Mouse (Mus musculus) ES-Bruce4 (cell line): ENCODE data around the gene Tmem120b. TPM values are rescaled to one million over a fixed set of nuclear protein-coding genes. Genes with fewer than 3 reads are reported as not detected.
A peak's percentile ranks its signal among the peaks of the same experiment; 100 is the strongest.

Experiments used
- H3K27ac ChIP-seq: 2 replicates; pipeline ENCODE4 v1.5.1; 2012; ENCODE audit warnings: low read length, inconsistent platforms; ENCODE audit not compliant: insufficient read depth
- H3K27me3 ChIP-seq: 2 replicates; pipeline ENCODE4 v1.6.1; 2012; ENCODE audit warnings: mild to moderate bottlenecking, low read length, inconsistent platforms; ENCODE audit not compliant: control insufficient read depth, poor library complexity, insufficient read depth, severe bottlenecking
- H3K36me3 ChIP-seq: 2 replicates; pipeline ENCODE4 v1.6.1; 2012; ENCODE audit warnings: inconsistent platforms, mild to moderate bottlenecking, low read length, moderate library complexity; ENCODE audit not compliant: control insufficient read depth, poor library complexity, insufficient read depth, severe bottlenecking
- H3K4me1 ChIP-seq: one replicate; pipeline ENCODE4 v1.8.1; 2011; ENCODE audit warnings: low read length; ENCODE audit not compliant: control insufficient read depth, insufficient read depth
- H3K4me3 ChIP-seq: 2 replicates; pipeline ENCODE4 v1.5.1; 2011; ENCODE audit warnings: low read depth, mild to moderate bottlenecking, low read length
- H3K9ac ChIP-seq: 2 replicates; pipeline ENCODE4 v1.6.1; 2012; ENCODE audit warnings: low read depth, mild to moderate bottlenecking, inconsistent platforms; ENCODE audit not compliant: poor library complexity, severe bottlenecking
- H3K9me3 ChIP-seq: replicated peaks from 2 replicates; pipeline ENCODE4 v1.6.1; 2012; ENCODE audit warnings: mild to moderate bottlenecking, low read length, inconsistent platforms; ENCODE audit not compliant: control insufficient read depth, poor library complexity, insufficient read depth, severe bottlenecking
- CTCF ChIP-seq: IDR thresholded peaks from one replicate; pipeline ENCODE4 v1.8.1; 2011; ENCODE audit warnings: low read depth, low read length
- EP300 ChIP-seq: IDR thresholded peaks from 2 replicates; pipeline ENCODE4 v1.6.1; 2011; ENCODE audit warnings: low read depth, low read length; ENCODE audit not compliant: insufficient read depth
- POLR2A ChIP-seq: IDR thresholded peaks from one replicate; pipeline ENCODE4 v1.8.1; 2011; ENCODE audit warnings: low read length; ENCODE audit not compliant: insufficient read depth
- polyA plus RNA-seq: library from polyadenylated mRNA; stranded (reverse); fragments of >200 nt; gene quantifications from 2 replicates; pipeline ENCODE4 v1.2.4, GENCODE M21; 2011; ENCODE audit warnings: low read depth; ENCODE audit not compliant: missing spikeins, insufficient read depth, insufficient read length

The Tmem120b gene
- polyA plus RNA-seq, 1 experiment: 8.9 TPM

DNA sequence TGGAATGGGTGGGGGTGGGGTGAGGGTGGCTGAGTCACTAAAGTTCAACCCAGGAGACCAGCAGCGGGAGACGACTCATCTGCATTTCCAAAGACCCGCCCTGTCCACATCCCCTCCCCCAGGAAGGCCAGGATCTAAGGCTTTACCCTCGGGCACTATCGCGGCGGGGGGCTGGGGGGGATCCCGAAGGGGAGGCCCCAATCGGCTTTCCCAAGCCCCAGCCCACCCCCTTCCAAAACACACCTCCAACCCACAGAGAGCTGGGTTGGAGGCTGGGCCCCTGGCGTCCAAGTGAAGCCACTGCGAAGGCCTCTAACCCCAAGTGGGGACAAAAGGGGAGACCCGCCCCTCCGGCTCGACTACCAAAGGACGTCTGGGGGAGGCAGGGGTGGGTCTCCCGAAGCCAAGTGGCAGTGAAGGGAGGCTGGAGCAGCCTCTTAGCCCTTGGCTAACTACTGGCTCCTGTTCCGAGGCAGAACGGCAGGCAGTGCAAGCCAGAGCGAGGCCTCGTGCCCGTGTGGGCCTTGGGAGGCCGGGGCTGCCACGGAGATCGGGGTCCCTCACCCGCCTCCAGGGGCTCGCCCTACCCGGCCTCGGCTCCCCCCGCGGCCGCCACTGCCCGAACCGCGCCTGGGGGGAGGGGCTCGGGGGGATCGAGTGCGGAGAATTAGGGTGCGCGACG, 70.2 kb downstream of the Tmem120b start:
- peak; percentile 76 for TF ChIP-seq POLR2A
- TF ChIP-seq CTCF: no peak
- peak; percentile 98 for TF ChIP-seq EP300
- Histone ChIP-seq H3K4me1 (peaks cover 1% of the 10 kb centered on the region), H3K27ac (peak overlapping the region; percentile 99), H3K4me3 (peak overlapping the region; percentile 56), H3K9me3 (no peaks in the 10 kb centered on the region), H3K36me3 (no peaks in the 10 kb centered on the region), H3K27me3 (no peaks in the 10 kb centered on the region), H3K9ac (peak overlapping the region; percentile 95)

GRCm38 (mm10) chr5:123138953-123139721, 70.9 kb downstream of the Tmem120b start:
- H3K36me3 ChIP-seq: no peaks in the 10 kb centered on the region
- peaks cover 1% of the 10 kb centered on the region for H3K4me1 ChIP-seq
- H3K9ac ChIP-seq: peak overlapping the region; percentile 95
- peak overlapping the region; percentile 87 for H3K27ac ChIP-seq
- TF ChIP-seq CTCF: no peak
- TF ChIP-seq EP300: no peak
- peak overlapping the region; percentile 56 for H3K4me3 ChIP-seq
- no peaks in the 10 kb centered on the region for H3K27me3 ChIP-seq
- no peaks in the 10 kb centered on the region for H3K9me3 ChIP-seq

DNA sequence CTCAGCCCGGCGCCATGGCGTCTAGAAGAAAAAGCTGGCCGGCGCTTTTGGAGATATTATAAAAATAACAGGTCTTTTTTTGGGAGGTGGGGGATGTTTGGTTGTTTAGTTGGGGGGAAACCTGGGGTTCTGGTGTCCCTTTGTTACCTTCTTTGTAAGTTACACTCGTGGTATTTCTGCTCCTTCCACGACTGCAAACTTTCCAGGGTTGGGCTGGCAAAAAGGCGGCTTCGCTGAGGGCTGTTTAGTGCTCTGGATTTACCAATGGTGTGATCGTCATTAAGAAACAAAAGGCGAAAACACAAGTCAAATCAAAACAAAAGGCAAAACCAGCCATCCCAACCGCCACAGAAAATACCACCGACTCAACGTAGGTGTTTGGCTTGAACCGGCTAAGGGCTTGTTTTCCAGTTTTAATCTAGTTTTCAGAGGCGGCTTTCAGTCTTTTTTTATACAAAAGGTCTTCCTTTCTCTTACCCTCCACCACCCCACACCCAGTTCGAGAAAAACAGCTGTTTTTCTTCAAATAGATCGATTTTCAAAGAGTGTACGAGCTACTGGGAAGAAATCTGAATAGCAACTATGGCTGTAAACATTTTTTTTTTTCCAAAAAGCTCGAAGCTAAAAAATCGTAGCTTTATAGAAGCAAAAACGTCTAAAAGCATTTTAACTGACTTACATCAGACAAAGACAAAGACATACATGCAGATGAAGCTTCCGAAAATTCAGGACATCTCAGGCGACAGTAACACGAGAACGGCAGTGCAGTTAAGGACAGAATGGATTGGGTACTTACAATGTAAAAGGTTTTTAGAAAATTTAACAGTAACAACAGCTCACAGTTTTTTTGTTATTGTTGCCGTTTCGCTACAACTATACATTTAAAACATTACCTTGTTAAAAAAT, 71.8 kb downstream of the Tmem120b start:
- no peaks in the 10 kb centered on the region for H3K27me3 ChIP-seq
- peak overlapping the region; percentile 56 for H3K4me3 ChIP-seq
- peak overlapping the region; percentile 87 for H3K27ac ChIP-seq
- TF ChIP-seq CTCF: no peak
- no peak for TF ChIP-seq EP300
- no peak for TF ChIP-seq POLR2A
- H3K36me3 ChIP-seq: no peaks in the 10 kb centered on the region
- peak overlapping the region; percentile 95 for H3K9ac ChIP-seq
- H3K9me3 ChIP-seq: no peaks in the 10 kb centered on the region
- H3K4me1 ChIP-seq: peaks cover 1% of the 10 kb centered on the region

- peak; percentile 67 for TF ChIP-seq POLR2A
- no peak for TF ChIP-seq EP300
- Histone ChIP-seq H3K4me3 (peak overlapping the region; percentile 92), H3K4me1 (peaks cover 2% of the 10 kb centered on the region)
Observed at GRCm38 (mm10) chr5:123140694-123141554, 72.7 kb downstream of the Tmem120b start.

GRCm38 (mm10) chr5:123141555-123142160, 73.4 kb downstream of the Tmem120b start:
- peak overlapping the region; percentile 73 for H3K27ac ChIP-seq
- H3K9ac ChIP-seq: peak overlapping the region; percentile 98
- peaks cover 6% of the 10 kb centered on the region for H3K4me1 ChIP-seq
- no peaks in the 10 kb centered on the region for H3K27me3 ChIP-seq
- H3K4me3 ChIP-seq: peak overlapping the region; percentile 92
- H3K36me3 ChIP-seq: no peaks in the 10 kb centered on the region
- TF ChIP-seq POLR2A (peak; percentile 7), EP300 (no peak), CTCF (no peak)
- H3K9me3 ChIP-seq: no peaks in the 10 kb centered on the region

More at GRCm38 (mm10) chr5:123140694-123141554, 72.7 kb downstream of the Tmem120b start:
- Histone ChIP-seq H3K9ac (peak overlapping the region; percentile 98), H3K27ac (peak overlapping the region; percentile 73), H3K27me3 (no peaks in the 10 kb centered on the region), H3K9me3 (no peaks in the 10 kb centered on the region), H3K36me3 (no peaks in the 10 kb centered on the region)
